Mouse (Mus musculus): ENCODE measurements around the gene Lefty2. TPM values are rescaled to one million over a fixed set of nuclear protein-coding genes. Genes with fewer than 3 reads are reported as not detected.
"Not testable (repeated sequence)": the region's sequence is repeated elsewhere in the genome, so short reads cannot be mapped to it uniquely, and the experiment has no call there.

Lefty2 gene
- total RNA-seq, 2 experiments from 2014 or later, result 0.07 TPM; not detected in 1

DNA sequence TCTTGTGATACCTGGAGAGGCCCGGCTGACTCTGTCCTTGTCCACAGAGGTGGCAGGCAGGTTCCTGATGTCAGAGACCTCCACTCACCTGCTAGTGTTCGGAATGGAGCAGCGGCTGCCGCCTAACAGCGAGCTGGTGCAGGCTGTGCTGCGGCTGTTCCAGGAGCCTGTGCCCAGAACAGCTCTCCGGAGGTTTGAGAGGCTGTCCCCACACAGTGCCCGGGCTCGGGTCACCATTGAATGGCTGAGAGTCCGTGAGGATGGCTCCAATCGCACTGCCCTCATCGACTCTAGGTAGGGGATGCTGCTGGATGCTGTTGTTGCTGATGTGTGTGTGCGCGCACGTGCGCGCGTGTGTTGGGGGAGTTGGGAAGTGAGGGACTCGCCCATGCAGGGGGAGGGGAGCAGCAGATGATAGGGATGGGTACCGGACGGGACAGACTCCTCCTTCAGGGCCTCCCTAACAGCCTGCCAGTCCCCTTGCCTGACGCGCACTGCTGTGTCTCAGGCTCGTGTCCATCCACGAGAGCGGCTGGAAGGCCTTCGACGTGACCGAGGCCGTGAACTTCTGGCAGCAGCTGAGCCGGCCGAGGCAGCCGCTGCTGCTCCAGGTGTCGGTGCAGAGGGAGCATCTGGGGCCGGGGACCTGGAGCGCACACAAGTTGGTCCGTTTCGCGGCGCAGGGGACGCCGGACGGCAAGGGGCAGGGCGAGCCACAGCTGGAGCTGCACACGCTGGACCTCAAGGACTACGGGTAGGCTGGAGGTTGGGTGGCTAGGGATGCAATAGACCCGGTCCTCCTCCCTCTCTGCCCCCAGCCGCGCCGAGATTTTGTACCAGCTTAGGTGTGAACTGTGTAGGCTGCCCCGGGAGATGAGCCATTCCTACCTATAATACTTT is 1.4 kb downstream of the Lefty2 start:
- DNase-seq; intact Hi-C loops (cut with DNase I): not testable (repeated sequence)

DNA sequence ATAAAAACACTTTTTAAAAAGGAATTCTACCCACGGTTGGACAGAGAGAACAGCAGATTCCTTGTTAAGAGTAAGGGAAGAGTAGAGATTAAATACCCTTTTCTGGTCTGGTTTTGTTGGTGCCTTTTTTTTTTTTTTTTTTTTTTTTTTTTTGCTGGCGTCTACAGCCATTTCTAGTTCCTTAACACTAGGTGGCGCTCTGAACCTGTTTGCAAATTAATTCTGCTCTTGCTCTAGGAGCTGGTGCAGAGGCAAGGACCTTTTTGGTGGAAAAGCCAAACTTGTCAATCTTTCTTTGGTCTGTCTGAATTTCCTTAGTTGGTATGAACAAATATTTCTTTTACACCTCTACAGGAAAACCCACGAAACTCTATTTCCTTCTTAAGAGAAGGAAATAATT is 8.2 kb downstream of the Lefty2 start:
- DNase-seq, result peak in 1 of 2 experiments; percentile 42
- intact Hi-C loops (cut with DNase I), result loop anchor here (1.0 kb wide), 1 partner anchor 73 kb away; no protein-coding TSS in a partner anchor

DNA sequence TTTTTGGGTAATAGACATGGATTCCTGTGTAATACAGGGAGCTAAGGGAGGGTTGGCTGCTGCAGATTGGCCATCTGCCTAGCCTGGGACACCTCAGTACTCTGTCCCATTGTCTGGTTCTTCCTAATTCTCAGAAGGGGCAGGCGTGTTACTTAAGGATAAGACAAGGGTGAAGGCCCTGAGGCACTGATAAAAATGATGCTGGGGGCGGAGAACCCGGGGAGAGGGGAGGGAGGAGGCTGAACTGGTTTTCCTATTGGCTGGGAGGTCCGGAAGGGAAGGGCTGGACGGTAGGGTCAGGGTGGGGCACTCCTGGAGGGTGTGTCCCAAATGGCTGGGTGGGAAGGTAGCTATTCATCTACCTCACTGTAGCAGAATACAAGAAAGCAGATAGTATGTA is 10.0 kb downstream of the Lefty2 start:
- intact Hi-C loops (cut with DNase I), result no loop called here
- DNase-seq, result no peak

DNA sequence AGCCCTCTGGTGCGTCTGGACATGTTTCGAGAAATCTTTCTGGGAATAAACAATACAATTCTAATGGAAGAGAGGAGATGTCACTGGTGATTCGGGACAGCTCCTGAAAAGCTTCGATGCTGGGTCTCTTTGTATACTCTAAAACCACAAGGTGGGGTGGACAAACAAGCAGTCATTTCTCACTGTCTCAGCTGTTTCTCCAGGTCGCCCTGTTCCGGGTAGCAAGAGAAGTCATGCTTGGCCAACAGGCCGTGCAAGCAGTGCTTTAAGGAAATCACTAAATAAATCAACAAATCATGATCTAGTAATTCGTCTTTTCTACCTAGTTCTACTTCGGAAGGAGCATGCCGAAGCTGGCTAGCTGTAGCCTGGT is 10.7 kb downstream of the Lefty2 start:
- no peak for DNase-seq
- intact Hi-C loops (cut with DNase I), result loop anchor here (2.0 kb wide), 1 partner anchor 41 kb away; no protein-coding TSS in a partner anchor

DNA sequence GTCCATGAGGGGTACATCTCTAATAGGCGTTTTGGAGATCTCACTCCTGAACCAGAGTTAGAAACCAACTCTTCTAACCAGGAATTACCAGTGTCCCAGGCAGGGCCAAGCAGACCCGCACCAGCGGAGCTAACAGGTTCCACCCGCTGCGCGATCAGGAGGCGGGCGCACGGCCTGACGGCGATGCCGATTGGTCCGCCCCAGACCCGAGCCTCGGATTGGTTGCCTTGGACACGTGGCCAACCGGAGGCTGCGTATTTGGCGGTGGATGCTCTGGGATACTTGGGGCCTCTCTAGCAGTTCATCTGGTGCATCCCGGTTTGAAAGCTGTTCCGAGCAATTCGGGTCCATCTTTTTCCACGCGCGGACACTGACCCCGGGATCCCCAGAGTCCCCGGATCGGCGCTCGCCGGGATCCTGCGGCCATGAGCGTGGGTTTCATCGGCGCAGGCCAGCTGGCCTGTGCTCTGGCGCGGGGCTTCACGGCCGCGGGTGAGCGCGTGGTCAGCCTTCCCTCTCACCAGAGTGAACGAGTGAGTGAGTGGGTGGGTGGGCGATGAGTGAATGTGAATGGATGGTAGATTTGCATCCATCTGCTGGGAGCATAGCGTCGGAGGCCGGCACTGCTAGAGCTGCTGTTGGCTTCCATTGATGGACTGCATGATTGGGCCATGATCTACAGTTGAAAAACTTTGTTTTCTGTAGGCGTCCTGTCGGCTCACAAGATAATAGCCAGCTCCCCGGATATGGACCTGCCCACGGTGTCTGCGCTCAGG is 11.3 kb downstream of the Lefty2 start, which contains the start of gene Pycr2:
Pycr2 (plus strand) TSS at position 255 of the 776 bp plus-strand sequence.
- intact Hi-C loops (cut with DNase I), result loop anchor here (2.0 kb wide), 1 partner anchor 41 kb away; no protein-coding TSS in a partner anchor
- peak; percentile 94 for DNase-seq

DNA sequence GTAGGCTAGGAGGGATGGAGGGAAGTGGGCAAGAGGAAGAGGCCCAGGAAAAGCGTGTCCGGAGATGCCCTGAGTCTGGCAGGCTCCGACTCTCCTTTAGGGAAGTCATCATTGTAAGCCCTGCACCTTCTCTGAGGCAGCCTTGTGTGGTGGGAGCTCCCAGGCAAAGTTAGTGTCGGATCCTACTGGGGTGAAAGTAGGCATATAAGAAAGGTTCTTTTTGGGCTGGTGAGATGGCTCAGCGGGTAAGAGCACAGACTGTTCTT is 11.8 kb downstream of the Lefty2 start:
- intact Hi-C loops (cut with DNase I), result loop anchor here (2.0 kb wide), 1 partner anchor 40 kb away; no protein-coding TSS in a partner anchor
- DNase-seq, result no peak

DNA sequence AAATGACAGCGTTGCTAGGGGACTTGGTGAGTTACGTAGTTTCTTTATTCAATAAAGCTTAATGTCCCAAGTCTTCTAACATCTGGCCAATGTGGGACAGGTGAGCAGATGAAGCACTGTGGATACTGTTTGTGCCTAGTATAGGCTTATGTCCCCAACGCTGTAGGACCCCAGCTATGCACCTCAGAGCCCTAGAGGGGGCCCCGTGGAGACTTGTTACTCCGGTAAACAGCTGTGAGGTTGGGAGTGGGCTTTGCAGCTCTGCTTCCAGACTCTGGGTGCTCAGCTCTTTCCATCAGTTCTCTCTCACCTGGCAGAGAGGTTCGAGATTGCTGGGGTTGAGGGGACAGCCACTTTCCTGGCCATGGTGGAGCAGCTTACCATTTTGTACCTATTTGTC is 12.4 kb downstream of the Lefty2 start:
- intact Hi-C loops (cut with DNase I), result loop anchor here (2.0 kb wide), 1 partner anchor 39 kb away; no protein-coding TSS in a partner anchor
- DNase-seq, result no peak

DNA sequence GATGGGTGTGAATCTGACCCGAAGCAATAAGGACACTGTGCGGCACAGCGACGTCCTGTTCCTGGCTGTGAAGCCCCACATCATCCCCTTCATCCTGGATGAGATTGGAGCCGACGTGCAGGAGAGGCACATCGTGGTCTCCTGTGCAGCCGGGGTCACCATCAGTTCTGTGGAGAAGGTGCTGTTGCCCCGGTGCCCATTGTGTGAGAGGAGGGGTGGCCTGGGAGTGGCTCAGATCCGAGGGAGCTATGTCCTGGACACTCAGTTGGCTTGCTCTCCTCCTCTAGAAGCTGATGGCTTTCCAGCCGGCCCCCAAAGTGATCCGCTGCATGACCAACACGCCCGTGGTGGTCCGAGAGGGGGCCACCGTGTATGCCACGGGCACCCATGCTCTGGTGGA is 13.0 kb downstream of the Lefty2 start:
- intact Hi-C loops (cut with DNase I), result loop anchor here (2.0 kb wide), 1 partner anchor 39 kb away; no protein-coding TSS in a partner anchor
- no peak for DNase-seq

DNA sequence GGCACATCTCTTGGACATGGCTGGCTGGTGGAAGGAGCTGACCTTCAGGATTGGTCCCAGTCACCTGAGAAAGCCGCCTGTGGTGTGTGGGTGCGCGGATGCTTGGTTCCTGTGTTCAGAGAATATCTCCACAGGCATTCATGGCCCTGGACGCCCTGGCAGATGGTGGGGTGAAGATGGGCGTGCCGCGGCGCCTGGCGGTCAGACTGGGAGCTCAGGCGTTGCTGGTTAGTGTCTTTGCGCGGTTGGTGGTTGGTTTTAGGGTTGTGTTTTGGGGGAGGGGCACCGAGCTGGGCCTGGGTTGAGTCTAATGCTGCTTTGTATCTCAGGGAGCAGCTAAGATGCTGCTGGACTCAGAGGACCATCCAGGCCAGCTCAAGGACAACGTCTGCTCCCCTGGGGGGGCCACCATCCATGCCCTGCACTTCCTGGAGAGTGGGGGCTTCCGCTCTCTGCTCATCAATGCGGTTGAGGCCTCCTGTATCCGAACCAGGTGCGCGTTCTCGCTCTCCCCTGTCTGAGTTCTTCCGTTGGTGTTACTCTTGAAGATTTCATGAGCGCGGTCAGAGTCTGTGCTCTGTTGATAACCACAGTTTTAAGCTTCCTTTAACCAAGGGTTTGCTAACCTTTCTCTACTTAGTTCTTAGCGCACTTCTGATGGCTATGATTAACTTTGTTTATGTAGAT is 13.7 kb downstream of the Lefty2 start:
- intact Hi-C loops (cut with DNase I), result no loop called here
- no peak for DNase-seq

DNA sequence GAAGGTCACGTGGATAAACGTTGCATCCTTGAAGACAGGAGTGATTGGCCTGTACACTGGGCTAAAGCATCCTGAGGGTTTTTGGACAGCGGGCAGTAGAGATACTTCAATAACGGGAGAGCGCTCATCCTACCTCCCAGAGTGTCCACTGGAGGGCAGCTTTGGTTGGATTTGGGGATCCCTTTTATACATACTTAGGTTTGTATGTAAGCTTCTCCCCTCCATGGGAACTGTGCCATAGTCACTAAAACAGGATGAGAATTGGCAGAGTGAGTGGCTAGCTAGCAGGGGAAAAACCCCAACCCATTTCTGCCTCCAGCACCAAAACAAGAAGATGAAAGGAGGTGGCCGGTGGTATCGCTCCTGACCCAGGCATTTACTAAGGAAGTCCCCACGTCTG is 18.2 kb downstream of the Lefty2 start:
- intact Hi-C loops (cut with DNase I), result no loop called here
- DNase-seq, result no peak

DNA sequence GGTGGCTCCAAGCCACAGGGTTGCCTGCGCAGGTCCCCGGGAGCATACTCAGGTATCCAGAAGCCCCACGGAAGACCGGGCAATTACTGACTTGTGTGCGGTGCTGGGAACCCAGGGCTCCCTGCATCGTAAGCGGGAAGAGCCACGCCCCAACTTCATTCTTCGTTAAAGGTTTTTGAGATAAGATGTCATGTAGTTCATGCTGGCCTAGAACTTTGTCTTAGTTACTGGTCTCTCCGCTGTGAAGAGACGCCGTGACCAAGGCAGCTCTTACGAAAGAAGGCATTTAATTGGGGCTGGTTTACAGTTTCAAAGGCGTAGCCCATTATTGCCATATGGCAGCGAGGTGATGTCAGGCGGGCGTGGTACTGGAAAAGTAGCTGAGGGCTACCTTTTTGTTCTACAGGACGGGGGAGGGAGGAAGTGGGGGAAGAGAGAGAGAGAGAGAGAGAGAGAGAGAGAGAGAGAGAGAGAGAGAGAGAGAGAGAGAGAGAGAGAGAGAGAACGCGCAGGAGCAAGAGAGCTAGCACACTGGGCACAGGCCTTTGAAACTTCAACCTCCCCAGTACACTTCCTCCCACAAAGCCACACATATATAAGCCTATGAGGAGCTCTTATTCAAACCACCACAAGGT is 18.9 kb downstream of the Lefty2 start:
- no peak for DNase-seq
- intact Hi-C loops (cut with DNase I), result no loop called here

DNA sequence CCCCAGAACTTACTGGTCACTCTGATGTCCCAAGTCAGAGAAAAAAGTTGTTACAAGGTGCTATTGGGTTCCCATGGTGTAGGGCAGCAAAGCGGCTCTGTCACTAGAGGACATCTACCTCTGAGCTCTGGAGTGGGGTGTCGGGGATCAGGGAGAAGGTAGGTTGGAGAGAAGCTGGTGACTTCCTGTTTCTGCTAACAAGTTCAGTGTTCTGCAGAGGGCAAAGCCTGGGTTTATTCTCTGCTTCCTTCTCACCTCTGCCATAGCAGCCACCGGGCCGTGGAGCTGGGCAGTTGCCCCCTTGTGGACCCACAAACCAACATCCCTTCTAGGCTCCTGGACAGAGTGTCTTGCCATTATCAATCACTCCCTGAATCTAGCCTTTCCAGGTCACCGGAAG is 19.9 kb downstream of the Lefty2 start:
- intact Hi-C loops (cut with DNase I), result no loop called here
- DNase-seq, result no peak

DNA sequence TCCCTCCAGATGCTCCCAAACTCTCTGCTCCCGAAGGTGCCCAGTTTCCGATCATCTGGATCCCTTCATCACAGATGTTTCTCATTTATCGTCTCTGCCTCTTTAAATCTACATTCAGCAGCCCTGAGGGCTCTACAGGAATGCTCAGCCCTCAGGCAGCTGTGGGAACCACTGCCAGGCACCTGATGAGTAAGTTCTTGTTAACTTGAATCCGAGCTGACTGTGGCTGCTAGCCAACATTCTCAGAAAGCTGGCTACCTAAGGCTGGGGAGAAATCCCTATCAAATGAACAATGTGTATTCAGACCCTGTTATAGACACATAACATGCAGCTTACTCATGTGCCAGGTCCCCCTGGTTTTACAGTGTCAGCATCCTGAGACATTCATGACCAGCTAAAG is 20.9 kb downstream of the Lefty2 start:
- no peak for DNase-seq
- intact Hi-C loops (cut with DNase I), result no loop called here

DNA sequence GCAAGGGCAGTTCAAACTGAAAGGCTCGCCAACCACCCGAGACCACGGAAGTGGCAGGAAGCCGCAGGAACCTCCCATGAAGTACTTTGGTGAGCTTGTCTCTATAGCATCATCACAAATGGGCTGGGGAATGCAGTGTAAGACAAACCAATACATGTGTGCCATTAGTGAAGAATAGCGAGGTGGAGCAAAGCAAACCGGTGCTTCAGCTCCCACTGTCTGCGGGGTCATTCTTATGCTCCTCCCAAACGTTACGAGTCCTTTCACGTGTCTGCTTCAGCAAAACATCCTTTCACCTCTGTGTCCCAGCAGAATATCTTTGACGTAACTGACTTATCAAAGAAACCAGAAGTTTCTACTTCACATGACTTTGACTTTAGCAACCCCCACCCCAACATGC is 23.5 kb downstream of the Lefty2 start:
- intact Hi-C loops (cut with DNase I), result no loop called here
- DNase-seq, result no peak

DNA sequence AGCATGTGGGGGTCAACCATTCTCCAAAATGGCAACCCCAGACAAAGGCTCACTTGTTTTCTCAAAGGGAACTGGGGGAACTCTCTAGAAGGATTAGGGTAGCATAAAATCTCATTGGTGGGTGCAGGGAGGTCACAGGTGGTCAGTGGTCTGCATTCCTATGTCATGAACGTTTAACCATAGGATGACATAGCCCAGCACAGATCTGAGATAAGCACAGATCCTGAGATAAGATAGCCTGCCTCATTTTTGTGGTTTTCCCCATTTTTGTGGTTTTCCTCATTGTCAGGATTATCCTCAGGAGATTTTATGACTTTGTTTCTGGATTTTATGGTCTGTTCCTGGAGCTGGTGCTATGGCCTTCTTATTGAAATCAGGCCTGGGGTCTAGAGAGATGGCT is 24.1 kb downstream of the Lefty2 start:
- no peak for DNase-seq
- intact Hi-C loops (cut with DNase I), result no loop called here

DNA sequence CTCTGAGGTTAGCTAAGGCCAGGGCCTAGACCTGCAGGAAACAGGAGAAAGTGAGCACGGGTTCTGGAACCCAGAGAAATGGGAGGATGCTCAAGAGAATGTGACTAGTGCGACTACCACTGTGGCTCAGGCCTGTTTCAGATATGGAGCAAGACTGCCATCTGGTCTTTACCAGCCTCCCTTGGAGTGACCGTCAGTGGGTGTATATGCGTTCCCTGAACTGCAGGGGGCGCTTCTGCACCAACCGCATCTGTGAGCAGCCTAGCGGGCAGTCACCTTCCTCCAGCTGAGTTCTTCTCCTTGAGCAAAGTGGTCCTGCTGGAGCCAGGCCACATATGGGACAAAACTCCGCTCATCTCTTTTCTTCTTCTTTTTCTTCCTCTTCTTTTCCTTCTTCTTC is 26.8 kb downstream of the Lefty2 start:
- intact Hi-C loops (cut with DNase I), result no loop called here
- DNase-seq, result peak in 1 of 2 experiments; percentile 31

DNA sequence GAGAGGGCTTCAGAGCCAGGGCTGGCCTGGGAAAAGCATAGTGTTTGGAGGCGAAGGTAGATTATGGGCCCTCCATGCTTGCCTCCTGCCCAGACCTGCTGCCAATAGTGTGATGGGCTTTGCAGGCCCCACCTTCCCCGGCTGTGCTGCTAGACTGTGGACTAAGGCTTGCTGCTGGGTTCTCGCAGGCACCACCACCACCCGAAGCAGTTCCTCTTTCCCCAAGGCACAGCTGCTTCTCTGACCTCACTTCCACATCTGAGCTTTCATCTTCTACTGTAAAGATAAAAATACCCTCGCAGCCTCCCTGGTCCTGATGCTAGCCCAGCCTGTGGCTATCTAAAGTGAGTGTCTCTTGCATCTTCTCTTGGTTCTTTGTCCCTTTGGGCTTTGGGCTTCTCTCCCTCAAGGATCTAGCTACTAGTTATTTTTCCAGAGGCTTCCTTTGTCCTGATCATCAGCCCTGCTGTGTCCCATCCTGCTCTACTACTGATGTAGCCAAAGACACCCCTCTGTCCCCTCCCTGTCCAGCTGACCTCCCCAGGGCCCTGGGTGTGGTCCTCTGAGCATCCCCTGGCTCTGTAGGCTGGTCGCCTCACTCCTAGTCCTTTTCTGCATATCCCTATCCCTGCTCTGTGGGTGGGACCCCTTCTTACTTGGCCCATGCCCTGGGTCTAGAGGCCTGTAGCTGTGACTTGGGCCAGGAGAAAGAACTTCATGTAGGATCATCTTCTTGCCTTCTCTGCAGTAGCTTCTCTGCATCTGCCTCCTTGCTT is 29.6 kb downstream of the Lefty2 start:
- DNase-seq, result no peak

DNA sequence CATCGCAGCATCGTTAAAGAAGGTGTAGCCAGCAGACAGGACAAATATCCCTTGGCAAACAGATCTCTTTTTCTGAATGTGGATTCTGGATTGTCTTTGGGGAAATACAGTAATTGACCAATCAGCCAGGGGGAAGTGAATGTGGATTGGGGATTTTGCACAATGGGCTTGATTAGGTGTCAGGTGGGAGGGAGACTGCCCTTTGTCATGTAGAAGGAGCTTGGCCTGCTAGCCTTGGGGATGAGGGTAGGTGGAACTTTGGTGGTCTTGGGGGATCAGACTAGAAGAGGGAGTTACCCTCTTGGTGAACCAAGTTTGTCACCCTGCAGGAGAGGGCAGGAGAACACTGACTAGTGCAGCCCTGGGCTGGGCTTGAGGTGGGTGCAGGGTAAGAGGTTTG is 31.8 kb downstream of the Lefty2 start:
- intact Hi-C loops (cut with DNase I), result no loop called here
- DNase-seq, result no peak

More for the DNA sequence above, 29.6 kb downstream of the Lefty2 start:
- intact Hi-C loops (cut with DNase I), result no loop called here

DNA sequence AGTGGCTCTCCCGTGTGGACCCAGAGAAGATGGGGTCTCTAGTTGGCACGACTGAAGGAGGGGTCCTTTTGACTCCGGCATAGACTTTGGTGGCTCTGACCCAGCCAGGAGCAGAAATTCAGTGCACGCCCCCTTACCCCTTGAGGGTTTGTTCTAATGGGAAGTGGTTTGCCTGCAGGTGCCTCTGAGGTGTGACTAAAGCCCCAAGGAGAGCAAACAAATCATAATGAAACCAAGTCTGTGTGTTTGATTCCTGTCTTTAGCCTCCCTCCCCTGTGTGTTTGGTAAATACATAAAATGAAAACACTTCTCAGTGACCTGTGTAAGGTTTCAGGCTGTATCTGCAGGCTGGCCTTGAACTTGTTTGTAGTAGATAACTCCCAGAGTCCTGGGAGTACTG is 33.4 kb downstream of the Lefty2 start:
- DNase-seq, result no peak
- intact Hi-C loops (cut with DNase I), result no loop called here

DNA sequence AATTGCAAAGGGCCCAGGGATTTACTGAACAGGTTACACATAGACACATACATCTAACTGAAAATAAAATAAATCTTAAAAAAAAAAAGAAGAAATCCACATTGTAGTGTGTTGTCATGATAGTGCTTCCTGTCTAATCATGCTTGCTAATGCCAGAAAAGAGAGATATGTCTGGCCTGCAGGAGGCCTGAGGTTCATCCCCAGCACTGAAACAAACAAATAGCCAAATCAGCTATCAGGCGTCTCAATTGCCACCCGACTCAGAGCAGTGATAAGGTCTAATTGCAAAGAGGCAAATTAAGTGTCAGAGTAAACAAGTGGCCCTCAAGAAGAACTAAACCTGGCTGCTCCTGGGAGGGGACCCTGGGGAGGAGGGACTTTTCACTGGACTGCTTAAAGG is 36.7 kb downstream of the Lefty2 start:
- no peak for DNase-seq
- intact Hi-C loops (cut with DNase I), result no loop called here

All from heart, postnatal 14 days (tissue).